Mouse (Mus musculus) C2C12 (cell line): Measurements from ENCODE around the gene Pttg1.

Experiments used
- CTCF ChIP-seq: IDR thresholded peaks from one replicate; pipeline ENCODE4 v1.5.1; 2011; ENCODE audit not compliant: control insufficient read depth, insufficient read depth, insufficient read length
- MYOG ChIP-seq: IDR thresholded peaks from one replicate; pipeline ENCODE4 v1.6.1; 2011; ENCODE audit not compliant: control insufficient read depth, insufficient read length; ENCODE audit errors: extremely low read depth

GRCm38 (mm10) chr11:43387004-43387880 is 38.8 kb downstream of the Pttg1 start:
- TF ChIP-seq CTCF (no peak), MYOG (no peak)
